Mouse (Mus musculus): ENCODE results near the gene Vmn2r1.

Vmn2r1 gene

DNA sequence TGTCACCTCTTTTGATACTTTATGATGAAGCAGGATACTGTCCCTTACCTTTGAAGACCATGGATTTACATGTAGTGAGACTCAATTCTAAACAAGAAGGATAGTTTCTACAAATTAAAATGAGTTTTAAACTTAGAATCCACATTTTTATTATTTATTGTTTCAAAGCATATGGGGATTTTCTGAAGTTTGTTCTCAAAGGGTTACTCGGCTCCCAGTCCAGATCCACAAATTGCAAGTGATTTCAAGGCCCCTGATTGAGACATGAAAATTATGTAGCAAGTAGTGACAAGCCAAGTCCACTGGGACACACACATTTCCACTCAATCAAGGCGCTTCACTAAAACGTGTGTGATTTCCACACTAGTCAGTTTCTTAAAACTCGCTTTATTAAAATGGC lies at the start of gene Vmn2r1:
Gene Vmn2r1 (plus strand): TSS at position 301 of the 400 bp plus-strand sequence.
- no peak for DNase-seq

DNA sequence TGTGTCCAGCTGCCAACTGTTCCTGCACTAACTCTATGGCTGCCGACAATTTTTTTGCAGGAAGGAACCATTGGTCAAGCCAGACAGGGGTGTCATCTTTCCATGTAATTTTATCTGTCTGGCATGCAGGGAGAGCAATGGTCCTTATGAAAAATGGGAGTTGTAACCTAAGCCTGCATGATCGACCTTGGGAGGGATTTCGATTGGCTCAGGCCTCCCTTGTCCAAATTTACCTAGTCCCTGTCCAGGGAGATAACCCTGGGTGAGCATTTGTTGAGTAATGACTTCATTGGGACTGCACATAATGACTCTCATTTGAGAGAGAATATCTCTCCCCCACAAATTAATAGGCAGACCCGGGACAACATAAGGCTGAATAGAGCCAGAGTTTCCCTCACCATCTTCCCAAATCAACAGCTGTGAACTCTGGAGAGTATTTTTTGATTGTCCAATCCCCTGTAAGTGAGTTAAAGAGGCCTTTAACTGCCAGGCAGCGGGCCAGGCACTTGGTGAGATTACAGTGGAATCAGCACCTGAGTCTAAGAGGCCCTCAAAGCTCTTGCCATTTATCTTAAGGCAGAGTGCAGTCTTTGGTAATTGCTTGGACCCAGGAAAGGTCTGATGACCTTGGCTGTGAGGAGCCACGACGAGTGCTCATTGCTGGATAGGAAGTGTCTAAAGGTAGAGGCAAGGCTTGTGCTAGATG lies 43.1 kb upstream of the Vmn2r1 start:
- no peak for DNase-seq

DNA sequence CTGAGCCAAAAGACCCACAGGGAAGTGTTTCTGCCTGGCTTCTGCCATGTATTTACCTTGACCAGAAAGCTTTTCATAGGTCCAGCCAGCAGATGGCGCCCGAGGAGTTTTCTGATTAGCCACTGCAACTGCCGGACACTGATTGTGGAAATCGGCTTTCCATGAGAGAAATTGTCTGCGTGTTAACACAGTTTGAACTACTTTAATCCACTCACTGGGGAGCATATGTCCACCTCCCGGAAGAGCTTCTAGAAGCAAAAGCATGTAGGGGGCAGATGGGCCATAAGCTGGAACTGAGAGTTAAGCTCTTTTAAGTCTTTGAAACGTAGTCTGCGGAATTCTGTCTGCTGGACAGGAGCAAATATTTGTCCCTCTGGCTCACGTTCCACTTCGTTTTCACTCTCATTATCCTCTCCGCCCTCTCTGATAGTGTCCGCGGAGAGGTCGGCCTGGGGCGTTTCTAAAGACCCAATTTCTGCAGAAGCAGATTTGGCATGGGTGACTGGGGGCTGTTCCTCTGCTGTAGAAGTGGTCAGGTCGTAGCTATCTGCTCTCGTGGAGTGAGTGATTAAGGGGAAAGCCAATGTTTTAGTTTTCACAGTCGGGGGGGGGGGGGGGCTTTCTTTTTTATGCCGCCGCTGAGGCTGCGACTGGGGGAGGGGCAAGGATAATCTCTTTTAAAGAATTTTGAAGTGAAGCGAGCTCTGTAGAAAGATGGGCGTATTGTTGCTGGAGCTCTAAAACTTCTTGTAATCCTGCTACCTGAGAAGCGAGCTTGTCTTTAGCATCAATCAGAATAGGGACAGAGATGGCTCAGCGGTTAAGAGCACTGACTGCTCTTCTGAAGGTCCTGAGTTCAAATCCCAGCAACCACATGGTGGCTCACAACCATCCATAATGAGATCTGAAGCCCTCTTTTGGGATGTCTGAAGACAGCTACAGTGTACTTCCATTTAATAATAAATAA lies 41.2 kb upstream of the Vmn2r1 start:
- DNase-seq: peak; percentile 67 to 72

DNA sequence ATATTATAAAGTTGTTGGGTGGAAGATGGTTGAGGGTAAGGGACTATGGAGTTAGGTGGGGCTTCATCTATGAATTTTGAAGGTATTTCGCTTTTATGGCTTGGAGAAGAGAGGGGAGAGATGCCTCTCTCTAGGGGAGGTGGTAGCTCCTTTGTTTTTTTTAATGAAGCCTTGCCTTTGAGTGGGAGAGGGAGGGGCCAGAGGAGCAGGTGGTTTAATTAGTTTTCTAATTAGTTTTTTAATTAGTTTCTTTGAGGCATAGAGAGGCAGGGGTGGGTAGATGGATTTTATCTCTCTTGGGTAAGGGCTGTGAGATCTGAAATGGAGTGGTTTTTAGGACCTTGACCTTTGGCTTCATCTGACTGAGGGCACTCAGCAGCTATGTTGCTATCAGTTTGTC lies 31.4 kb downstream of the Vmn2r1 start:
- no peak for DNase-seq

DNA sequence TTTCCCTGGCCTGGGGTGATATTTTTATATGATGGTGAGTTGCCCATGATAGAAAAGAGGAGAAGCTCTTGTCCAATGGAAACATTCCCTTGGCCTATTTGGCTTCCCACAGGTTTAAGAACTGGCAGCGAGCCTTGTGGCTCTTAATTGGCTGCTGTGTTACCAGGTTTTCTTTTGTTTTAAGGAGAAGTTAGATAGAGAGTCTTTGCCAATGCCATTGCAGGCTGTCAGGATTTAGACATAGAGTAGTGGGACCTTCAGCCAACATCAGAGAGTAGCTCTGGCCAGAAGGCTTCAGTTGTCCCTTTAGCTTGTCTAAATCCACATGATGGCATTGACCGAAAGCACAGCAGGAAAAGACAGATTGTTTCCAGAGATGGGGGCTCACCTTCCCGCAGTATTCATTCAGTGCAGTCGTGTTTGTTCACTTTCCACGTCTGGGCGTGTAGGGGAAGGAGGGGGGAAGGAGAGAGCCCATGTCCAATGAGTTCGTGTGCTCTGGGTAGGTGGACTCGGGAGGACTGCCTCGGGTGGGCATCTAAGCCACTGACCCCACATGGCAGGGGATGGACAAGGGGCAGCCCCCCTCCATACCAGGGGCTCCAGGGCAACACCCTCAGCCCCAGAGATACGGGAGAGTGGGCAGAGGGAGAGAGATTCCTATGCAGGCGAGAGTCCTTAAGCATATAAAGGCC lies 32.2 kb downstream of the Vmn2r1 start:
- no peak for DNase-seq

DNA sequence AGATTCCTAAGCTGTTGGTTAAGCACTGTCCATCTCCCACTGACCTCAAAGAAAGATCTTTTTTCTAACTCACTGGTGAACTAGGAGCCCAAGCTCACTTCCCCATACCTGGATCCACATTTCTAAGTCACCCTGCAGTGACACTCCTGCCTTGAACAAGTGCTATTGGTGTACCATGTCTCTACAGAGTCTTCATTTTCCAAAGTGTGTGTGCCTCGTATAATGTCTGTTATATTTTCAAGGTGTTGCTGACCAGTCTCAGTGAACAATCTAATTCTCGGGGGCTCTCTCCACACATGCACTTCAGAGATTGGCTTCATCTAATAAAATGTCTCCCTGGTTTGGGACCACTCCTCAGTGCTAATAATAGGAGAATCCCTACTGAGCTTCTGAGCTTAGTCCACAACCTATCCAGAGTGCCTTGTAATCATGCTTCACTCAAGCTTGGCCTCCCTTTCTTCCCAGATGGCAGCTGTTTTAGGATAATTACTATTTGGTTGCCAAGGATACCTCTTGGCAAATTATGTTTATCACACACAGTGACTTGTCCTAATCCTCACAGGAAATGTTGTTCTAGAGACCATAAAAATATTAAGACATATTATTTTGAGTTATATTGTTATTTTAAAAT lies 60.6 kb downstream of the Vmn2r1 start, which contains the start of gene Vmn2r2:
Gene Vmn2r2 (minus strand): TSS at position 51 of the 631 bp plus-strand sequence.
- no peak for DNase-seq
